Mouse (Mus musculus) cortical plate, adult 2 months (tissue): ENCODE measurements around the gene Slc16a11.

ENCODE experiments used
- CTCF ChIP-seq: fragments of 200-500 bp; IDR thresholded peaks from 2 replicates; pipeline ENCODE4 v1.5.1; 2011; ENCODE audit warnings: mild to moderate bottlenecking, control low read depth, low read length; ENCODE audit not compliant: insufficient read depth; ENCODE audit errors: extremely low read depth
- POLR2A ChIP-seq: fragments of 200-500 bp; IDR thresholded peaks from 2 replicates; pipeline ENCODE4 v1.6.1; 2011; ENCODE audit warnings: mild to moderate bottlenecking, low read length, control low read depth; ENCODE audit not compliant: insufficient read depth; ENCODE audit errors: extremely low read depth

DNA sequence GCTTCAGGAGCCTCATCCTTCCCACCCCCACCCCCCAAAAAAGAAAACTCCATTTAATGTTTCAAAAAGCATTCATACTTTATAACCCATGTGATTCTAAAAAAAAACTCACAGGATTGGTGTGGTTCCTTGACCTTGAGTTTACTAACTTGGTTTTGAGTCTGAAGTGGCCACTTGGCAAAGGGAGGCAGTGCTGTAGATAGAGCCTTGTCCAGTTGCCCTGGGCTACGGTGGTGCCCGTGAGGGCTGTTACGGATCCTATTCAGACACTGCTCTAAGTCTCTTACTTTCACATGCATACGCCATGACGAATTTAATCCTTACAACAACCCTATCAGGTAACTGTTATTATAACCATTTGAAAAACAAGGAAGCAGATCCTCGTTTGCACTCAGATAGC lies 580 bp upstream of the Slc16a11 start:
- TF ChIP-seq CTCF (no peak), POLR2A (no peak)
